Mouse (Mus musculus) brain, embryonic 14.5 days (tissue): ENCODE measurements at regions not wholly inside any gene's neighbourhood (a gene's known extent, or its start where the extent isn't known, plus 50 kb on each side); places are given as distances from the start of the nearest gene placed in this dataset.

ENCODE experiments used
- CTCF ChIP-seq: fragments of 200-500 bp; IDR thresholded peaks from 2 replicates; pipeline ENCODE4 v1.5.1; 2012; ENCODE audit warnings: inconsistent platforms, mild to moderate bottlenecking, moderate library complexity, borderline replicate concordance; ENCODE audit not compliant: insufficient read depth, insufficient read length; ENCODE audit errors: extremely low read depth
- POLR2A ChIP-seq: fragments of 200-500 bp; IDR thresholded peaks from 2 replicates; pipeline ENCODE4 v1.6.1; 2012; ENCODE audit warnings: mild to moderate bottlenecking, inconsistent platforms, borderline replicate concordance; ENCODE audit not compliant: poor library complexity, insufficient read depth, insufficient read length, severe bottlenecking; ENCODE audit errors: extremely low read depth

DNA sequence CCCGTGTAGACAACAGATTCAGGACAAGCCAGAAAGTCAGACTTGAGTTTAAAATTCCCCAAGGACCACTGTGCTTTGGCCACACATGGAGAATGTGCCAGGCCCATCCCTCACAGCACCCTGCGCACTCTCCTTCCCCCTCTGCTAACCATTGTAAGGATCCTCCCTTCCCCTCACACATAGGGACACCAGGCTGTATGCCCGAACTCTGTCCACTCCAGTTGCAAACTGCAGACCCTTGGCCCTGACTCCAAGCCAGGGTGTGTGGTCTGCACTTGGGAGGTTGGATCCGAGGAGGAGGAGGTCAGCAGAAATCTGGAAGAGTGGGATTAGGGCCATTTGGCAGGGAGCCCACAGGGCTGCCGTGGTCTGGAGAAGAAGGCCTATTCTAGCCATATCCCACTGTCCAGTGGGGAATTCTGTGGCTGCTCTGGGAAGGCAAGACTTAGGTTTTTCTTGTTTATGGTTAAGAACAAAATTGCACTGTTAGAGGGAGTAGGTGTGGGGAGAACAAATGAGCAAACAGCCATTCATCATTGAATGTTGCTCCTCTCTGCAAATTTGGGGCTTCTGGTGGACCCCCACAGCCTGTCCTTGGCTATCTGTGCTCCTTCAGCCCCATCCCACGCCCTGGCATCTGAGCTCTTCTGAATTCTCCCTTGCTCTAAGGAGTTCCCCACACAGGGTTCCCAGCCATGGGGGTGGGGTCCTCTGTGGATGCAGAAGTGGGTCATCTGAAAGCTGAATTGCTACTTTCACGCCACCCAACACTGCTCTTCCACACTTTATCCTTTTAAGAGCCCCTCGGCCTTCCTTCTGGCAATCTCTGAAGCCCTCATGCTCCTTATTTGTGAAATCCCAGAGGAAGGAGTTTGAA, 366.9 kb downstream of the Tshz3 start:
- TF ChIP-seq POLR2A (no peak), CTCF (no peak)
